Mouse (Mus musculus) kidney, adult 9 months (tissue): Measurements from ENCODE around the gene Egln2.
A peak's percentile ranks its signal among the peaks of the same experiment; 100 is the strongest.

Source experiments
- DNase-seq: peaks from one replicate; pipeline ENCODE4 v3.0.0; 2022

The Egln2 gene

DNA sequence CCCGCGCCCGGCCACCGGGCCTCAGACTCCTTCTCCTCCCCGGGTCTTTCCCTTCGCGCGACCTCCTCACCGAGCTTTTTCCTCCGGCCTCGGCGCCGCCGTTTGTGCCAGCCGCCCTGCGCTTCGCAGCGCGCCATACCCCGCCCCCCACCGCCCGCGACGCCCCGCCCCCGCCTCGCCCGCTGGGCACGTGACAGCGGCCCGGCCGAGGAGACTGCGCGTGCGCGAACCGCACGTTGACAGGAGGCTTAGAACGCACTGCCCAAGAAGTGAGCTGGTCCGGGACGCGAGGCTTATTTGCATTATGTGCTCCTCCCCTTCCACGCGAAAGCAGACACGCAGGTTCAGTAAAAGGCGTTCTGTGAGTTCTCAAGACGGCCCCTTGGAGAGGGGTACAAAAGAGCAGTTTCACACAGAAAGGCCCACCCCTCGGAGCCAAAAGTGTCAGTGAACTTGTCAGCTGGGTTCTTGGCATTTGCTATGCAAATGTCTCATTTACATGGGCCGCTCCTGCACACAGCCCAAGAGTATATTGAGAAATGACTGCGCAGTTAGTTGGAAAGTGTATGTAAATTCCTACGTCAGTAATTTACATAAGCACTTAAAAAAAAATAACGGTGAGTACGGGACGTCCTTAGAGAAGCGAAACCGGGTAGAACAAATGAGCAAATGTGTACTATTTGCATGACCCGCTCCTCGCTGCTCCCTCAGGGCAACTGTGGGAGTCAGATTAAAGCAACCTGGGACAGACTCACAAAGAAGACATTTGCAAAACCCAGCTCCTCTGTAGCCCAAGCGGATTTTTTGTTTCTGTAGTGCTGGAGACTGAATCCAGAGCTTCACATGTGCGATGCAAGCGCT lies at the start of gene Egln2:
Egln2 (minus strand) TSS at position 189 of the 861 bp plus-strand sequence.
- peak; percentile 98 for DNase-seq

DNA sequence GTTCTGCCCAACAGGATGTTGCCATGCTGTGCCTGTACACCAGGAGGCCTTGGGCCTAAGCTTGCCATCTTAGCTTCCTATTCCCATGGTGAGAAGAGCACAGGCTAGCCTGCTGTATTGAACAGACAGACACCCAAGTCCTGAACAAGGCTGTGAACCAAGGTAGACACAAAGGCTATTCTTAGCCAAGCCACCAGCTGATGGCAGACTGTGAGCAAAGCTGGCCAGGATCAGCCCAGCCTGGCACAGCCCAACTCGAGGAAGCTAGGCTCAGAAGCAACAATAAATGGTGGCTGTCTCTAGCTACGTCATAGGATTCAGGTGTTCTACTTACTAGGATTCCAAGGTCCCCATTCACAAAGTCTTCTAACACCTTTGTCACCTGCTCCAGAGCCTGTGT lies 46.0 kb upstream of the Egln2 start:
- DNase-seq: no peak

DNA sequence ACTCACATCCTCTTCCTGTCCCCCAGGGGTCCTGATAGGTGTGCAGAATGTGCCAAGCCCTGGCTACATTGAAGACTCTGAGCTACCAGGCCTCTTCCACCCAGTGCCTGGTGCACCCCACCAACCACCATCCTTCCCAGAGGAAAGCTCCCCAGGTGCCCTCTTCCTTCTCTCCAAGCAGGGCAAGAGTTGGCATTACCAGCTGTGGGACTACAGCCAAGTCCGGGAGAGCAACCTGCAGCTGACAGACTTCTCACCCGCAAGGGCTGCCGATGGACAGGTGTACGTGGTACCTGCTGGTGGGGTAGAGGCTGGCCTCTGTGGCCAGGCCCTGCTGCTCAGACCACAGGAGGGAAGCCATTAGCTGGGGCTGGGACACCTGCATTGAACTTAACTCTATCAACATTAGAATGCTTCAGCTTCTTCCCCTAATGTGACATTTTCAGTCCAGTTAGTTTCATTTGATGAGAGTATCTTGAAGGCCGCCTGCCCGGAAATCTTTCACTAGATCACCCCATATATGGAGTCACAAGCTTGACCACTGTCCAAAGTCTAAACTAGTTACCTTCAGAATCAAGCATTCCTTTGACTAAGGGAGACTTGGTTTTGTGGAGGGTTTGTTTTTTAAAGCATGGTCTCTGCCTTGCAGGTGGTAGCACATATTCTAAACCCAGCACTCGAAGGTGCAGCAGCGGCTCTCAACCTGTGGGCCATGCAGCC lies 37.3 kb upstream of the Egln2 start:
- DNase-seq: peak; percentile 65

DNA sequence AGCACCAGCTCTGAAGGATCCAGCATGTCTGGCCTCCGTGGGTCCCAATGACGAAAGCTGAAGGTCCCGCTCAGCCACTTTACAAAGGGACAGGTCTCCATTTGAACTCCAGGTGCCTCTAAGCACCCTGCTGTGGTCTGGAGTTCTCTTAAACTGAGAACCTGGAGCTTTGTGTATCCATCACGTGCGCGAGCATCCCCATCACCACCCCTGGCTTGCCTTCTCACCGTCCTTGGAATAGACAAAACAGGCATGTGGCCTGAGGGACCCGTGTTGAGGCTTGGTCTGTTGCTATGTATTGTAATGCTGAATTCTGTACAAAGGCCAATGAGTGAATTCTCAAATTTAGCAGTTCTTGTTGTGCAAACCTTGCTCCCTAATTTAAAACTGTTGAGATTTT lies 32.2 kb upstream of the Egln2 start:
- DNase-seq: no peak

DNA sequence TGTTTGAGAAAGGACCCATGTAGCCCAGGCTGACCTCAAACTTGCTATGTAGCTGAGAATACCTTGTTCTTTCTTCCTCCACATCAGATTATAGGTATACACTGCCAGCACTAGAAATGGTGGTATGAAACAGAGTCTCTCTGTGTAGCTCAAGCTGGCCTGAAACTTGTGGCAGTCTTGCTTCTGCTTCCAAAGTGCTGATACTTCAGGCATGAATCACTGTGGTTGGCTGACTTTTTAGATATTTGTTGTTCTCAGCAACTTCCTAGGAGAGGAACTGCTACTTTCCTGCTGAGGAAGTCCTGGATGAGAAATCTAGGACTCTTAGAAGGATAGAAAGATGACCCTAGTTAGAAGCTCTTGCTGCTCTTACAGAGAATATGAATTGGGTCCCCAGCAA lies 31.8 kb upstream of the Egln2 start:
- DNase-seq: no peak

DNA sequence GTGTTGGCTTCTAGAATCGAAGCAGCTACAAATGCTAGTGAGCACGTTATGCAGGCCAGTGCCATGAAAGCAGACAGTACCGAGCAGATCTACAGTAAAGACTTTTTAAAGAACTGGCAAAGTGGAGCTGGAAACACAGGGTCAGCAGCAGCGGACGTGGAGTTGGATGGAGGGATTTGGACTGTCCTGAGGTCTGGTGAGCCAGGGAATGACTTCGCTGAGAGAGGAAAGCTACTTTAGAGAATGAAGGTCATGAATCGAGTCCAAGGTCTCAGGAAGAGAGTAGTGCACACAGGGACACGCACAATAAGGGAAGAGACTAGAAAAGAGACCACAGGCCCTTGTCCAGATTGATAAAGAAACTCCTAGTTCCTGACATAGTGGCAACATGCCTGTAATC lies 31.0 kb upstream of the Egln2 start:
- no peak for DNase-seq

DNA sequence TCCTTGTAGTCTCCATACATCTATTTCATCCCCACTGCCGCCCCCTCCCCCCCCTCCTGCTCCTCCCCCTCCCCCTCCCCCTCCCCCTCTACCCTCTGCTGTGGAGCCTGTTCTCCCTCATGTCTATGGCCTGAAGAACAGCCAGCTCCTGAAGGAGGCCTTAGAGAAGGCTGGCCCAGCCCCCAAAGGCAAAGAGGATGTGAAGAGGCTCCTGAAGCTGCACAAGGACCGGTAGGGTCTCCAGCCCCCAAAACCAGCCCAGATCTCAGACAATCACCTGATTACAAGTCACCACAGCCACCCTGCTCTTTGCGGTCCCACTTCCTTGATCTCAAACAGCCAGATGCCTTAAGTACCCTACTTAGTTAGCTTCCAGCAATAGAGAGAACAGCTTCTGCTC lies 30.5 kb upstream of the Egln2 start:
- DNase-seq: no peak

DNA sequence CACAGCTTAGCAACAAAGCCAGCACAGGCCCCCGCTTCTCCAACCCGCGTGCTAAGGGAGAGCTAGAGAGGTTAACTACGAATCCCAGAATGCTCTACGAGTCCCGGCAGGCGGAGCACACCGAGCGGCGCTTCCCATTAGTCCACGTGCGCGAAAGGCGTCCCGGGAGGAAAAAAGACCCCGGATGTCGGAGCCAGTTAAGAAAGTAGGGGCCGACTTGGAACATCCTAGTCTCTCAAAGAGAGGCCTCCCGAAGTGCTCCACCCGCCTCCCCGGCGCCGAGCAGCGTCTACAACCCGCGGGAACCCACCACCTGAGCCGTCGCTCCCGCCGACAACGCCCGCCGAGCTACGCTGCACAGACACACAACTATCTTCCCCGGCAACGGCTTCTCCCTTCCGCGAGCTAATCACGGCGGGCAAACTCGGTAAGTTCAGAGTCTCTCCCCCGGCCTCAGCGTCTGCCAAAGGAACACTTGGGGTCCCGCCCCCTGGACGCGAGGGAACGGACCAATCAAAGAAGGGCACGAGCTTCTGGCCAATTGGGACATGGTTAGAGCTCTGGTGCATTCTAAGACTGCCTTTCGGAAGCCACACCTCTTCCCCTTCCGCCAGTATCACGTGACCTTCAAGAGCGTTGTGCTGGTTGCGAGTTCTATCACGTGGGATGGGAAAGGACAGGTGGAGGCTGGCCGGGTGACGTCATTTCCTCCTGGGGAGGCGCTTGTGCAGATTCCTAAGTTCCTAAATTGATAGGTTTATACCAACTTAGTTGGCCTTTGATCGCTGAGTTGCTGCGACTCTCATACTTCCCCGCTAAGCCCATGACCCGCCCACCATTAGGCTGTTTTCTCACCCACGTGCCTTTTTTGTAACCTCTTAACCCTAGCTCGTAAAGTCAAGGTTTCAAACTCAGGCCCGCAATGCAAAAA lies 29.3 kb upstream of the Egln2 start, which contains the start of the genes BC024978 and Snrpa:
BC024978 (plus strand) TSS at position 101 of the 931 bp plus-strand sequence.
Snrpa (minus strand) TSS at position 591 of the 931 bp plus-strand sequence.
- DNase-seq: peak; percentile 100

DNA sequence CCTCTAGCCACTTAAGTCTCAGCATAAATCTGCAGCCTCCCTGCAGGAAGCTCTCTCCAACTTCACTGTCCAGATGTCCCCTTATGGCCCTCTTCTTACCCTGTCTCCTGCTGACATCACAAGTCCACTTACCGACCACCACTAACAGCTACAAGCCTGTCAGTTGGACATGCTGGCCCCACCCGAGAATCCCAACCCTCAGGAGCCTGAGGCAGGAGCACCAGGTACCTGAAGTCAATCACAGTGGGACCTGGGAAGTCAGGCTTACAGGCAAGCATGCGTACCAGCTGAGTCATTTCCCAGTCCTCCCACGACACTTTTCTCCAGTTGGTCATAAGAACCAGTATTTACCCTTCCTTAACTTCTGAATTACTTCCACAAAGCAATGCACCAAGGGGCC lies 27.1 kb upstream of the Egln2 start:
- DNase-seq: no peak

DNA sequence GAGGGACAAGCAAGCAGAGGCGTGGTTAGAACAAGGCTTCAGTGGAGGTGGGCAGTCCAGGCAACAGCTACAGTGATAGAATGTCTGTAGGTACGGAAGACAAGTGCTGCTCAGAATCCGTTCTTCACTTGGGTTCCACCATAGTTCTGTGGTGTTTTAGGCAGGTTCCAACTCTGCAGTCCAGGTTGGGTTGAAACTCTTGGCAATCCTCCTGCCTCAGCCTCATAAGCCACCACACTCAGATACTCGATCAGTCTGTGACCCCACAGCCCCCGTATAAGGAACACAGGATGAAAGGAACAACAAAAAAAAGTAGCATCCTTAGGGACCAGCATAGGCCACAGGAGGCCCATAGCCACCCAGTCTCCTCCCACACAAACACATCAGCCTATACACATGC lies 25.8 kb upstream of the Egln2 start:
- DNase-seq: no peak

DNA sequence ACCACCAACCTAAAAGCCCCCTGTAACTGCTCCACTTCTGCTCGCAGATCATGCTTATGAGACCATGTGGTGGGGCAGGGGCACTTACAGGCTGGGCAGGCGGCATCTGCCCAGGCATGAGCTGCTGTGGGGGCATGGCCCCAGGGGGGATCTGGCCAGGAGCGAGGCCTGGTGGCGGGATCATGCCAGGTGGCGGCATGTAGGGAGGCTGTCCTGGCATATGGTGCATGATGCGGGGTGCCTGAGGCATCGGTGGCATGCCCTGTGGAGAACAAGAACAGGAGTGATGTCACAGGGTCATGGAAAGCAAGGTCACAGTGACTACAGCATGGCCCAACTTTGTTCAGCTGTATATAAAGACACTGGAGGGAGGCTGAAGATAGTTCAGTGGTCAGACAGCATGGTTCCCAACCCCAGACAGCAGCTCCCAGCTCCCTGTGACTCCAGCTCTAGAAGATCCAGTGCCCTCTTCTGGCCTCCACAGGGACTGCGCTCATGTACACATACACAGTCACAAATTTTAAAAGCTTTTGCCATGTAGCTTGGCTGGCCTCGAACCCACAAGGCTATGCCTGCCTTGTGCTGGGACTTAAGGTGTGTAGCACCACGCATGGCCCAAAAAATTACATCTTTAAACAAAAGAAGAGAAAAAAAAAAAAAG lies 22.8 kb upstream of the Egln2 start:
- no peak for DNase-seq

DNA sequence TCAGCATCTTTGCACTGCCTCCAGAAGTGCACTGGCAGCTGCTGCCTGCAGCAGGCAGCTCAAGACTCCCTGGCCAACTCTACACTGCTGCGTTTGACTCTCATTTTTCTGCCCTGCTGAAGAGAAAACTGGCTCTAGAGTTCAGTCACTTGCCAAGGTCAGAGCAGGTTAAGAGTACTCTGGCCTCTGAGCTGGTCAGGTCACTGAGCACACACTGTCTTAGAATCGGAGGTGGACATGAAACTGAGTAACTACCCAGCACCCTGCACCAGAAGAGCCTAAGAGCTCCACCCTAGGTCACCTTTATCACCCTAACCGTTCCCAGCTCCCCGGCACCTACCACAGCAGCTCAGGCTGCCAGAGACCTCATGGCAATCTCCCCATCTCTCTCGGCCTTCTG lies 19.4 kb upstream of the Egln2 start:
- DNase-seq: peak; percentile 59

DNA sequence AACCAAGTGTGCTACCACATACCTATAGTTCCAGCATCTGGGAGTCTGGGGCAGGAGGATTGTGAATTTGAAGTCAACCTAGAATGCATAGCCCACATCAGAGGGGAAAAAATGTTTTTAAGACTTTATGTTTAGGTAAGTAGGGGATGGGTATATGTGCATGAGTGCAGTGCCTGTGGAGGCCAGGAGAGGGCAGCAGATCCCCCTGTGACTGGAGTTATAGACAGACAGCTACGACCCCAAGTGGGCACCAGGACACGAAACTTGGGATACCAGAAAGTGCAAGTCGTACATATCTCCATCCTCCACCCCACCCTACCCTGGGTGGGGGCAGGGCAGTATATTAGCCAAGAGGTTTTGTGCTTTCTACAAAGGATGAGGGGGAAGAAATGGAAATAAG lies 18.4 kb upstream of the Egln2 start:
- DNase-seq: no peak

DNA sequence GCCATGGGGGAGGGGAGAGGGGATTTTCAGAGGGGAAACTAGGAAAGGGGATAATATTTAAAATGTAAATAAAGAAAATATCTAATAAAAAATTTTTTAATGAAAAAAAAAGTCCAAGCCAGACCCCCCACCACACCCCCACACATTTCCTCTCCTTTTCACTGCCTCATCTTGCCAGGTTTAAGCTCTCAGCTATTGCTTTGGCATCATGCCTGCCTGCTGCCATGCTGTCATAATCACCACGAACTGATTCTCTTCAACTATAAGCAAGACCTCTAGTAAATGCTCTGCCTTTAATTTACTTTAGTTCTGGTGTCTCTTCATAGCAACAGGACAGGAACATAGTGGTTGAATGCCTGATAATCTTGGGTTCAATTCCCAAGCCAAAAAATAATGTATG lies 15.9 kb upstream of the Egln2 start:
- no peak for DNase-seq

DNA sequence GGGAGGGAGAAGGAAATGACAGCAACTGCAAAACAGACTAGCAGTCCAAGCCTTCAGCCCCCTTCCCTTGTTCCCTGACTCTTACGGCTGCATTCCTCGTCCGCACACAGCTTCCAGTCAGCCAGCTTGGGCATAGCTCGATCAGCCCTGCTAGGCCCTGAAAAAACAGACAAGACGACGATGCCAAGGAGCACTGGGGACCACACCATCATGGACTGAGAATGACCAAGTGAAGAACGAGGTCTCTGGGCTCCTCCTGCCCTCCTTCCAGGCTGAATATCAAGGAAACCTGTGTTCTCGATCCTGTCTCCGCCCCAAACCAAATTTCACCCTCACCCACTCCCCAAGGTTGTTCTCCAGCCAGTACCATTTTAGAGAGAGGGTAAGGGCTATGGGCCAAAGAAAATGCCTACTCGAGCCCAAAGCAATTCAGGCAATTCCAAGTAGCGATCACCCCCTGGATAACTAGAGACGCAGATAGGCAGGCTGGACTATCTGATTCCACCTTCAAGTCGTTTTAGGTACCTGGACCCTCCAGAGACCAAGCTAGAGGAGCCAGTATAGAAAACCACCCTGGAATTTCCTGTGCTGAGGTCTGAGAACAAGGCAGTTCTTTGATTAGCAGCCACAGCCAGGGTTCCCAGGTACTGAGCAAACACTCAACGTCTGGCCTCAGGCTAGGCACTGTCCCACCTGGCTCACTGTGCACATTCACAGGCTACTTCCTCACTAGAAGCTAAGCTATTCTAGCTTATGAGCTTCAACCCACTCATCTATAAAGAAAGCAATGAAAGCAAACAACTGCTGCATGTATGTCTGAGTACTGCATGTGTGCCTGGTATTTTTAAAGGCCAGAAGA lies 14.5 kb upstream of the Egln2 start, which contains the start of the genes Gm21983 and Mia:
Gm21983 (minus strand) TSS at position 250 of the 859 bp plus-strand sequence.
Mia (minus strand) TSS at position 321 of the 859 bp plus-strand sequence.
- DNase-seq: no peak

DNA sequence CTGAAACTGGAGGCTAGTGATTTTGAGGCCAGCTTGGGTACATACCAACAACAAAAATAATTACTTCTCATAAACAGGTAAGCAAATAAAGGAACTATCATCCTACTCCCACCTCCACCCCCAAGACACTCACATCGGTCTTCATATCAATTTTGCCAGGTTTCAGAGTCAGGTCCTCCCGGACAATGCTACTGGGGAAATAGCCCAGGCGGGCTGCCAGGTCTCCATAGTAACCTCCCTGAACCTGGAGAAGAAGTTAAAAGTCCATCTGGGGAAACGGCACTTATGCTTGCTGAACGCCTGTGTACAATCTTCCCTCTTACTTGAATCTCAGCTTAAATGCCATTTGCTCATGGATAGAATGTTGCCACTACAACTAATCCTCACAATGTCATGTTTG lies 13.4 kb upstream of the Egln2 start:
- peak; percentile 95 for DNase-seq

DNA sequence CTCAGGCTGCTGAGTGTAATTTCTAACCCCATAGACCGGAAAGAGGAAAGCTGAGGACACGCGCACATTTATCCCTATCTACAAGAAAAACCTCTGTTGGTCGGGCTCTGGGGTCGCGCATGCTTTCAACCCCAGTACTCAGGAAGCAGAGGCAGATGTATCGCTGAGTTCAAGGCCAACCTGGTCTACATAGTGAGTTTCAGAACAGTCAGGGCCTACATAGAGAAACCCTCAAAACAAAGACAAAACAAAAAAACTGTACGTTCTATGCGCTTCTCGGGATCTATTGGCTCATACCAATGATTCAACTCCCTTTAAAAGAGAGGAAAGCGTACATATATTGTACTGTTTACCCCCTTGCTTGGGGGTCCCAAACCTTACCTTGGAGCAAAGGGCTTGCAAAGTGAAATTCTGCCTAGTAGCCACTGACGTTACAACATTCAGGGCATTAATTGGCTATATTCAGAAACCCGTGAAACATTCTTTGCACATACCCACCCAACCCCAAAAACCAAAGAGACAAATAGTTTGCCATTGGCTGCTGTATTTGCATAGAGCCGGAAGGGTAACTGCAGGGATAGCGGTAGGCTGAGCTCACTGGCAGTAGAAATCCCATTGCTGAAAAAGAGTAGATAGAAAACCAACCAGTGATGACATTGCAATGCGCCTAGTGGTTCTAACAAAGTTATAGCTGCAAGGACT lies 12.8 kb upstream of the Egln2 start:
- DNase-seq: no peak

DNA sequence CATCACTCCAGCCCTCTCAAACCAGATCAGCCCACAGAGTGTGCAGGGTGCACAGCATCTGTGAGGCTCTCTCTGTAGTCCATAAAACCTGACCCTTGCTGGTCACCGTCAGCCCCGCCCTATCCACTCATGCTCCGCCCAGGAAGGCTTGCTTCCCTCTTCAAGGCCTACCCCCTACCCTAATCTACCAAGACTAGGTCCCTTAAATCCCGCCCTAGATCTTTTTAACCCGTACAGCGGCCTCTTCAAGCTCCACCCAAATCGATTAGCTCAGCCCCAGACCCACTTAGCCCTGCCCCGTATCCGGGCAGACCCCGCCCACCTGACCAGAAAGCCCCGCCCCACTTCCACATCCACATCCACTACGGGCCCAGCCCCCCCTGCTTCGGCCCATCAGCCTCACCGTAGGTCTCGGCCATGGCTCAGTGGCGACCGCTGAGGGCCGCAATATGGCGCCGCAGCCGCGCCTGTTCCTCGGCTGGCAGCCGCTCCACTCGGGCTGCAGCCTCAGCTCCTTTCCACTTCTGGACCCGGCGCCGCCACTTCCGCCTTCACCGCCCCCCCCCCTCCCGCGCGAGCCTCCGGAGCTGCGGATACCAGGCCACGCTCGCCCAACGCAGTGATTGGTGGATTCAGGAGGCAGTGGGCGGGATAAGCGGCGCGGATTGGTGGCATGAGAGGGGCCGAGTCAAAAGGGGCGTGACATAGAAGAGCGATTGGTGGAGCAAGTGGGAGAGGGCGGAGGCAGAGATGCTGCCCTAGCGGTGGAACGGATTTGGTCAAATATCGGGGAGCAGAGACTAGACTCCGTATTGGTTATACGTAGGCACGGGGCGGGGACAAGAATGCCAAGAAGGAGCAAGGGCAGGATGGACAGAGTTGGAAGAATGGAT lies 12.0 kb upstream of the Egln2 start, which contains the start of gene Rab4b:
Rab4b (minus strand) TSS at position 573 of the 893 bp plus-strand sequence.
- DNase-seq: peak; percentile 100

DNA sequence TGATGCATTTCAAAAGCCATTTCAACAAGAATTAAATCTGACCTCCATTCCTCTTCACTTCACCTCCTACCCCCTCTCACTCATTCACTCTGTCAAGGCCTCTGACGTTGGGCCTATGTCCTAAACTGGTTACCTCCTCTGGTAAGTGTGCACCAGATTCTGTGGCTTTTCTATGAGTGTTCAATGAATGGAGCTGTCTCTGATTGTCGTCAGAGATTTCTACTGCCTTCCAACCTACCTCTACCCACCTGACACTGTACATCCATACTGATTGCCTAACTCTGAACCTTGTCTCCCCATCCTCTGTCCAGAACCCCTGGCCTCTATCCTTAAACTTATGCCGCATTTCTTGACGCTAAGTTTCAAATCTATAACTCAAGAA lies 11.3 kb upstream of the Egln2 start:
- DNase-seq: no peak
